Mouse (Mus musculus): ENCODE measurements around the gene Sec61a2. TPM values are rescaled to one million over a fixed set of nuclear protein-coding genes. Genes with fewer than 3 reads are reported as not detected.

Gene Sec61a2
- polyA plus RNA-seq, 1 experiment from 2014 or later = 119 TPM

- H3K9ac ChIP-seq = no peak overlapping the region
- H3K9me3 ChIP-seq = no peaks in the 10 kb centered on the region
- no peaks in the 10 kb centered on the region for H3K27me3 ChIP-seq
- no peak overlapping the region for H3K27ac ChIP-seq
- no peak for ATAC-seq (ENCODE audit: low FRiP score, low read depth)
- no peak overlapping the region for H3K4me2 ChIP-seq (replicated peaks)
- H3K4me3 ChIP-seq = no peak overlapping the region
- peaks cover 86% of the 10 kb centered on the region for H3K36me3 ChIP-seq
- 77% methylated on average over 3 of the region's 3 CpGs for WGBS
- no peaks in the 10 kb centered on the region for H3K4me1 ChIP-seq
Observed at GRCm38 (mm10) chr2:5877446-5877845, 17.8 kb downstream of the Sec61a2 start.

- Histone ChIP-seq H3K4me2 (replicated peaks) (no peak overlapping the region), H3K9me3 (no peaks in the 10 kb centered on the region), H3K27me3 (no peaks in the 10 kb centered on the region), H3K27ac (no peak overlapping the region), H3K9ac (no peak overlapping the region), H3K4me3 (no peak overlapping the region), H3K36me3 (peaks cover 74% of the 10 kb centered on the region), H3K4me1 (no peaks in the 10 kb centered on the region)
- 89% methylated on average over 5 of the region's 5 CpGs for WGBS
- no peak for ATAC-seq (ENCODE audit: low FRiP score, low read depth)
Observed at GRCm38 (mm10) chr2:5869746-5870145, 25.5 kb downstream of the Sec61a2 start.

- 88% methylated on average over 2 of the region's 2 CpGs for WGBS
- no peak overlapping the region for H3K9ac ChIP-seq
- H3K4me2 ChIP-seq (replicated peaks) = no peak overlapping the region
- no peaks in the 10 kb centered on the region for H3K9me3 ChIP-seq
- H3K27me3 ChIP-seq = no peaks in the 10 kb centered on the region
- no peak for ATAC-seq (ENCODE audit: low FRiP score, low read depth)
- no peak overlapping the region for H3K4me3 ChIP-seq
- H3K4me1 ChIP-seq = no peaks in the 10 kb centered on the region
- H3K27ac ChIP-seq = no peak overlapping the region
- peaks cover 70% of the 10 kb centered on the region for H3K36me3 ChIP-seq
Observed at GRCm38 (mm10) chr2:5867681-5868080, 27.6 kb downstream of the Sec61a2 start.

GRCm38 (mm10) chr2:5862834-5863233, 32.4 kb downstream of the Sec61a2 start, which contains the start of gene Gm13199:
Gene Gm13199 (minus strand): TSS chr2:5862934.
- Histone ChIP-seq H3K36me3 (peaks cover 72% of the 10 kb centered on the region), H3K4me3 (no peak within 1 kb of the TSS), H3K27me3 (no peaks in the 10 kb centered on the region), H3K4me1 (no peaks in the 10 kb centered on the region), H3K4me2 (replicated peaks) (no peak within 1 kb of the TSS), H3K9ac (no peak within 1 kb of the TSS), H3K9me3 (no peaks in the 10 kb centered on the region), H3K27ac (no peak within 1 kb of the TSS)
- 94% methylated on average over 3 of the region's 3 CpGs for WGBS
- ATAC-seq (ENCODE audit: low FRiP score, low read depth) = no peak

- Histone ChIP-seq H3K9ac (no peak overlapping the region), H3K36me3 (peaks cover 25% of the 10 kb centered on the region), H3K4me3 (no peak overlapping the region), H3K9me3 (no peaks in the 10 kb centered on the region), H3K27me3 (no peaks in the 10 kb centered on the region), H3K4me1 (peaks cover 2% of the 10 kb centered on the region), H3K27ac (no peak overlapping the region), H3K4me2 (replicated peaks) (no peak overlapping the region)
- WGBS = 90% methylated on average over 5 of the region's 5 CpGs
- no peak for ATAC-seq (ENCODE audit: low FRiP score, low read depth)
Observed at GRCm38 (mm10) chr2:5851866-5852265, 43.4 kb downstream of the Sec61a2 start.

- no peaks in the 10 kb centered on the region for H3K27me3 ChIP-seq
- H3K27ac ChIP-seq = no peak overlapping the region
- no peak overlapping the region for H3K9ac ChIP-seq
- WGBS = 95% methylated on average over 9 of the region's 9 CpGs
- no peaks in the 10 kb centered on the region for H3K9me3 ChIP-seq
- H3K4me3 ChIP-seq = no peak overlapping the region
- H3K4me2 ChIP-seq (replicated peaks) = no peak overlapping the region
- H3K4me1 ChIP-seq = peaks cover 10% of the 10 kb centered on the region
- peaks cover 22% of the 10 kb centered on the region for H3K36me3 ChIP-seq
- ATAC-seq (ENCODE audit: low FRiP score, low read depth) = no peak
Observed at GRCm38 (mm10) chr2:5851116-5851515, 44.1 kb downstream of the Sec61a2 start.

GRCm38 (mm10) chr2:5845826-5846225, 49.4 kb downstream of the Sec61a2 start:
- Histone ChIP-seq H3K4me3 (peak overlapping the region; percentile 77), H3K9me3 (no peaks in the 10 kb centered on the region), H3K4me1 (peaks cover 20% of the 10 kb centered on the region), H3K36me3 (peaks cover 32% of the 10 kb centered on the region), H3K27ac (no peak overlapping the region), H3K27me3 (no peaks in the 10 kb centered on the region), H3K9ac (peak overlapping the region; percentile 82), H3K4me2 (replicated peaks) (peak overlapping the region; percentile 61)
- 22% methylated on average over 4 of the region's 4 CpGs for WGBS
- no peak for ATAC-seq (ENCODE audit: low FRiP score, low read depth)

DNA sequence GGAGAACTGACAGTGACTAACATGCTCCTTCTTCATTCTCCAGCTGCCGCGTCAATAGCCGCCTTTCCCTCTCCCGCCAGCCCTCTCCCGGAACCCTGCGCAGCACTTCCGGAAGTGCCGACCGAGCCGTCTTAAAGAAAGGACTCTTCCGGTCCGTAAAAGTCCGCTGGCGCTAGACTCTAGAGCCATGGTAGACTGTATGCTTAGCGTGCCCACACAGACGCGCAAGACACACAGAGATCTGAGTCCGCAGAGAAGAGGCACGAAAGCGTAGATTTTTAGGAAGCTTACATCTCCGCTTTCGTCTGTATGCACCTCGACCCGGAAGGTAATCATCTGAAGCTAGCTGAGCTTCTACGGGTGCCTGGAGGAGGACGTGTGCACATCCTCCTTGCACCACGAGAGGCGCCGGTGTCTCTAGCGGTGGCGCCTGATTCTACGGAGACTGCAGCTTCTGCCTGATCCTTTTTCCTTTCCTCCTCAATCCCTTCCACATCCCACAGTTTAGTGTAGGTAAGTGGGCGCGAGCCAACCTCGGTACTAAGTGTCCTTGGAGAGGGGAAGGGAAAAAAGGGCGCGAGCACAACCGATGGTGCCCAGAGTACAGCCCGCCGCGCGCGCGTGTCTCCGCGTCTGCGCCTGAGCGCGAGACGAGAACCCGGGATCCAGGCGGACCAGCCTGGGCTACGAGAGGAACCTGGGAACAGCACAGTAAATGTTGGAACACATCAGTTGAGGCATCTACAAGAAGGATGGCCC, 50.2 kb downstream of the Sec61a2 start, which contains the start of the genes Nudt5 and Cdc123:
Gene Nudt5, plus strand, starts transcription at position 147 of the 759 bp plus-strand sequence.
Gene Cdc123, minus strand, starts transcription at position 292 of the 759 bp plus-strand sequence.
- H3K27ac ChIP-seq = peak within 1 kb of the TSS; percentile 90
- peak within 1 kb of the TSS; percentile 77 for H3K4me3 ChIP-seq
- H3K4me1 ChIP-seq = peaks cover 20% of the 10 kb centered on the region
- WGBS = under 1% methylated on average over 53 of the region's 53 CpGs
- peak; percentile 96 for ATAC-seq (ENCODE audit: low FRiP score, low read depth)
- H3K9ac ChIP-seq = peak within 1 kb of the TSS; percentile 82
- peak within 1 kb of the TSS; percentile 70 for H3K4me2 ChIP-seq (replicated peaks)
- H3K36me3 ChIP-seq = peaks cover 34% of the 10 kb centered on the region
- H3K27me3 ChIP-seq = no peaks in the 10 kb centered on the region
- no peaks in the 10 kb centered on the region for H3K9me3 ChIP-seq

GRCm38 (mm10) chr2:5844181-5844872, 50.9 kb downstream of the Sec61a2 start:
- Histone ChIP-seq H3K27ac (peak overlapping the region; percentile 90; the same call in 1 of the 2 replicates), H3K4me3 (peak overlapping the region; percentile 77), H3K27me3 (no peaks in the 10 kb centered on the region), H3K9ac (peak overlapping the region; percentile 82), H3K9me3 (no peaks in the 10 kb centered on the region), H3K36me3 (peaks cover 39% of the 10 kb centered on the region), H3K4me2 (replicated peaks) (peak overlapping the region; percentile 70), H3K4me1 (peaks cover 20% of the 10 kb centered on the region)
- peak; percentile 38; the same call in 1 of the 2 replicates for ATAC-seq (ENCODE audit: low FRiP score, low read depth)
- WGBS = 5% methylated on average over 23 of the region's 23 CpGs

DNA sequence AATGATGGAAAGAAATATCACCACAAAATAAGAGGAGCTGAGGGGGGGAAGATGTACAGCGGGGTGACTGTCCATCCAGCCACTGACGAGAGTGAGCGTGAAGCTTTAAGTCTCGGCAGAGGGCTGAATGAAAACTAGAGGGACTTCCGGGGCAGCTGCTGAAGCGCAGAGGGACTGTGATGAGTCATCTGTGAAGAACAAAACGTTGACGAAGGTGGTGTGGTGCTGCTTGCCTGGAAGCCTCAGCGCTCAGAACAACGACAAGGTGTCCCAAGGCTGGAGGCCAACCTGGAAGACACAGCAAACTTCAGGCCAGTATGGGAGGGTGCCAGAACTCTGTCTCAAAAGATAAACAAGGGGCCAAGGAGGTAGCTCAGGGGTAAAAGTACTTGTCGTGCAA, 54.4 kb downstream of the Sec61a2 start:
- ATAC-seq (ENCODE audit: low FRiP score, low read depth) = no peak
- WGBS = 96% methylated on average over 11 of the region's 11 CpGs
- H3K36me3 ChIP-seq = peaks cover 61% of the 10 kb centered on the region

DNA sequence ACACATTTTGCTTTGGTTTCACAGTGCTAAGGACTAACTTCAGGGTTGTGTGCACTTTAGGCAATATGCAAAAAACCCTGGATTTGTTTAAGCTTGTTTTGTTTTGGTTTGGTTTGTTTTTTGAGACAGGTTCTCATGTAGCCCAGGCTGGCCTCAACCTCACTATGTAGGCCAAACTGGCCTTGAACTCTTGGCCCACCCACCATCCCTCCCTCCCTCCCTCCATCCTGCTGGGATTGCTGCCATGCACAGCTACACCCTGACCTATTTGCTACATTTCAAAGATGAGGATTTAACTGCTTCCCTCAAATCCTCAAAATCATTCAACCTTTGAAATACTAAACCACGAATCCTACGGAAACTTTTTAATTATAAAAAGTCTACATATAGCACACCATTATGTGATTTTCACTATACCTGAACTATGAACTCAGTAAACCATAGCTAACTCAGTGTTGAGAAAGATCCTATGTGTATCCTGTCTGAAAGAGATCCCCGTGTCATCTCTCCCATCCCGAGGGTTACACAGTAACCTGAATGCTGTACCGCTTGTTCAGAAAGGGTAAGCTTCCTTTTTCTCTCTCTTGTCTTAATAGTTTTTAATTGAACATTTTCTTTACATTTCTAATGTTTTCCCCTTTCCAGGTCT, 69.8 kb downstream of the Sec61a2 start:
- Histone ChIP-seq H3K27me3 (no peaks in the 10 kb centered on the region), H3K9ac (no peak overlapping the region), H3K27ac (no peak overlapping the region), H3K4me3 (no peak overlapping the region), H3K4me1 (no peaks in the 10 kb centered on the region), H3K4me2 (replicated peaks) (no peak overlapping the region), H3K36me3 (peaks cover 61% of the 10 kb centered on the region), H3K9me3 (no peaks in the 10 kb centered on the region)
- no peak for ATAC-seq (ENCODE audit: low FRiP score, low read depth)
- WGBS = 91% methylated on average over 5 of the region's 5 CpGs

More for the DNA sequence above, 54.4 kb downstream of the Sec61a2 start:
- peaks cover 8% of the 10 kb centered on the region for H3K4me1 ChIP-seq
- no peaks in the 10 kb centered on the region for H3K27me3 ChIP-seq
- no peaks in the 10 kb centered on the region for H3K9me3 ChIP-seq
- no peak overlapping the region for H3K27ac ChIP-seq
- H3K4me2 ChIP-seq (replicated peaks) = no peak overlapping the region
- no peak overlapping the region for H3K4me3 ChIP-seq
- no peak overlapping the region for H3K9ac ChIP-seq

GRCm38 (mm10) chr2:5824685-5825084, 70.5 kb downstream of the Sec61a2 start:
- Histone ChIP-seq H3K27me3 (no peaks in the 10 kb centered on the region), H3K4me1 (no peaks in the 10 kb centered on the region), H3K36me3 (peaks cover 63% of the 10 kb centered on the region), H3K4me2 (replicated peaks) (no peak overlapping the region), H3K4me3 (no peak overlapping the region), H3K9me3 (no peaks in the 10 kb centered on the region), H3K9ac (no peak overlapping the region), H3K27ac (no peak overlapping the region)
- WGBS = 89% methylated on average over 5 of the region's 5 CpGs
- ATAC-seq (ENCODE audit: low FRiP score, low read depth) = no peak

Measured in limb, embryonic 13.5 days (tissue).